Mouse (Mus musculus): Measurements from ENCODE around the gene Tcf7l1. TPM values are rescaled to one million over a fixed set of nuclear protein-coding genes. Genes with fewer than 3 reads are reported as not detected.

Tcf7l1 gene
- polyA plus RNA-seq, 2 experiments, result 3.1 TPM

- no peak for DNase-seq (ENCODE audit: low read depth in 3 of 3, low spot score in 3 of 3)
- TF ChIP-seq CTCF (IDR thresholded peaks at IDR 0.05; ENCODE audit: low read depth) (no peak), EP300 (IDR thresholded peaks at IDR 0.05; ENCODE audit: low read depth) (no peak)
- H3K9ac ChIP-seq (replicated peaks), result no peak overlapping the region
- H3K27me3 ChIP-seq (ENCODE audit: control insufficient read depth, insufficient read depth, low read length), result no peaks in the 10 kb centered on the region
- no peaks in the 10 kb centered on the region for H3K4me1 ChIP-seq (replicated peaks; ENCODE audit: control insufficient read depth in 2 of 2, insufficient read depth in 2 of 2, low read length in 1 of 2)
- no peak overlapping the region for H3K4me2 ChIP-seq (ENCODE audit: low read depth)
- WGBS (ENCODE audit: insufficient replicate concordance), result 62% methylated on average over 3 of the region's 3 CpGs
- no peak overlapping the region for H3K27ac ChIP-seq
- ATAC-seq (ENCODE audit: insufficient read depth), result no peak
- no peak overlapping the region for H3K4me3 ChIP-seq (ENCODE audit: insufficient read depth in 1 of 2, low read depth in 2 of 2, low read length in 2 of 2)
- H3K36me3 ChIP-seq (replicated peaks; ENCODE audit: control insufficient read depth, insufficient read depth, low read depth), result no peaks in the 10 kb centered on the region
- no peaks in the 10 kb centered on the region for H3K9me3 ChIP-seq (ENCODE audit: control insufficient read depth, low read length)
Observed at GRCm38 (mm10) chr6:72733375-72733774, 55.7 kb downstream of the Tcf7l1 start.

GRCm38 (mm10) chr6:72732109-72732508, 56.9 kb downstream of the Tcf7l1 start:
- Histone ChIP-seq H3K27ac (no peak overlapping the region), H3K4me3 (ENCODE audit: insufficient read depth in 1 of 2, low read depth in 2 of 2, low read length in 2 of 2) (no peak overlapping the region), H3K9ac (replicated peaks) (no peak overlapping the region), H3K27me3 (ENCODE audit: control insufficient read depth, insufficient read depth, low read length) (no peaks in the 10 kb centered on the region), H3K4me1 (replicated peaks; ENCODE audit: control insufficient read depth in 2 of 2, insufficient read depth in 2 of 2, low read length in 1 of 2) (no peaks in the 10 kb centered on the region), H3K4me2 (ENCODE audit: low read depth) (no peak overlapping the region), H3K9me3 (ENCODE audit: control insufficient read depth, low read length) (no peaks in the 10 kb centered on the region), H3K36me3 (replicated peaks; ENCODE audit: control insufficient read depth, insufficient read depth, low read depth) (no peaks in the 10 kb centered on the region)
- 58% methylated on average over 4 of the region's 4 CpGs for WGBS (ENCODE audit: insufficient replicate concordance)
- DNase-seq (ENCODE audit: low read depth in 3 of 3, low spot score in 3 of 3), result no peak
- TF ChIP-seq CTCF (IDR thresholded peaks at IDR 0.05; ENCODE audit: low read depth) (no peak), EP300 (IDR thresholded peaks at IDR 0.05; ENCODE audit: low read depth) (no peak)
- no peak for ATAC-seq (ENCODE audit: insufficient read depth)

GRCm38 (mm10) chr6:72730560-72730849, 58.5 kb downstream of the Tcf7l1 start:
- ATAC-seq (ENCODE audit: insufficient read depth) (no peak), DNase-seq (ENCODE audit: low read depth in 3 of 3, low spot score in 3 of 3) (no peak)
- no peaks in the 10 kb centered on the region for H3K36me3 ChIP-seq (replicated peaks; ENCODE audit: control insufficient read depth, insufficient read depth, low read depth)
- H3K4me3 ChIP-seq (ENCODE audit: insufficient read depth in 1 of 2, low read depth in 2 of 2, low read length in 2 of 2), result no peak overlapping the region
- H3K4me1 ChIP-seq (replicated peaks; ENCODE audit: control insufficient read depth in 2 of 2, insufficient read depth in 2 of 2, low read length in 1 of 2), result no peaks in the 10 kb centered on the region
- no peak overlapping the region for H3K4me2 ChIP-seq (ENCODE audit: low read depth)
- 59% methylated on average over 8 of the region's 8 CpGs for WGBS (ENCODE audit: insufficient replicate concordance)
- no peak overlapping the region for H3K9ac ChIP-seq (replicated peaks)
- no peaks in the 10 kb centered on the region for H3K27me3 ChIP-seq (ENCODE audit: control insufficient read depth, insufficient read depth, low read length)
- no peak overlapping the region for H3K27ac ChIP-seq
- no peaks in the 10 kb centered on the region for H3K9me3 ChIP-seq (ENCODE audit: control insufficient read depth, low read length)
- TF ChIP-seq CTCF (IDR thresholded peaks at IDR 0.05; ENCODE audit: low read depth), result no peak
- TF ChIP-seq EP300 (IDR thresholded peaks at IDR 0.05; ENCODE audit: low read depth), result no peak

DNA sequence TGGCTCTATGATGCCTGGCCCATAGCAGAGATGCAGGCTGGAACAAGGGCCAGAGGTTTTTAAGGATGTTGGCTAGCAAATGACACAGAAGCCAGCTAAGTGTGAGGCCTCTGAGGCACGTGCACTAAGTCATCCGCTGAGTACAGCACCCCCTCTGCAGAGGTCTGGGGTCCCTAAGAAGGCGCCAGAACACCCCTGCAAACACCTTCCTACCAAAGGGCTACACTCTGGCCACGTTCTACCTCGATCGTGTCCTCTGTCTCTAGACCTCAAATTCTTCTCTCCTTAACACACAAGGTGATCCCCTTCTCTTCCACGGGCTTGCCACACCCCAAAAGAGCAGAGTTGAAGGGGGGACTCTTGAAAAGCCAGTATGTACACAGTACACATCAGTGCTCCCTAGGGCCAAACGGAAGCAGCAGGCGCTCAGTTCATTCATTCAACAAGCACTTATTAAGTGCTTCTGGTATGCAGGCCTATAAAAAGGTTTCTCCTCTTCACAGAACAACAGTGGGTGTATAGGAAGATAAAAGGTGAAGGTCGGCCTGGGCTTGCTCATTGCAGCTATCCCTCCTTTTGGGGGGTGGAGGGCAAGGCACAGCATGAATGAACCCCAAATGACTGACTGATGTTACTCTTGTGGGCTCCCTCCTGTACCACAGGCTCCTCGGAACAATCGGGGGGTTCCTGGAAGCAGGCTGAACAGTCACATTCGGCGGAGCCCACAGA, 59.1 kb downstream of the Tcf7l1 start:
- H3K27ac ChIP-seq, result no peak overlapping the region
- no peak overlapping the region for H3K4me2 ChIP-seq (ENCODE audit: low read depth)
- no peak overlapping the region for H3K4me3 ChIP-seq (ENCODE audit: insufficient read depth in 1 of 2, low read depth in 2 of 2, low read length in 2 of 2)
- H3K36me3 ChIP-seq (replicated peaks; ENCODE audit: control insufficient read depth, insufficient read depth, low read depth), result no peaks in the 10 kb centered on the region
- no peak overlapping the region for H3K9ac ChIP-seq (replicated peaks)
- H3K27me3 ChIP-seq (ENCODE audit: control insufficient read depth, insufficient read depth, low read length), result no peaks in the 10 kb centered on the region
- TF ChIP-seq EP300 (IDR thresholded peaks at IDR 0.05; ENCODE audit: low read depth) (no peak), CTCF (IDR thresholded peaks at IDR 0.05; ENCODE audit: low read depth) (no peak)
- H3K4me1 ChIP-seq (replicated peaks; ENCODE audit: control insufficient read depth in 2 of 2, insufficient read depth in 2 of 2, low read length in 1 of 2), result no peaks in the 10 kb centered on the region
- ATAC-seq (ENCODE audit: insufficient read depth) (no peak), DNase-seq (ENCODE audit: low read depth in 3 of 3, low spot score in 3 of 3) (no peak)
- no peaks in the 10 kb centered on the region for H3K9me3 ChIP-seq (ENCODE audit: control insufficient read depth, low read length)
- WGBS (ENCODE audit: insufficient replicate concordance), result 66% methylated on average over 14 of the region's 14 CpGs

- Histone ChIP-seq H3K4me1 (replicated peaks; ENCODE audit: control insufficient read depth in 2 of 2, insufficient read depth in 2 of 2, low read length in 1 of 2) (no peaks in the 10 kb centered on the region), H3K27ac (no peak overlapping the region), H3K4me3 (ENCODE audit: insufficient read depth in 1 of 2, low read depth in 2 of 2, low read length in 2 of 2) (no peak overlapping the region), H3K9me3 (ENCODE audit: control insufficient read depth, low read length) (no peaks in the 10 kb centered on the region), H3K9ac (replicated peaks) (no peak overlapping the region), H3K4me2 (ENCODE audit: low read depth) (no peak overlapping the region), H3K36me3 (replicated peaks; ENCODE audit: control insufficient read depth, insufficient read depth, low read depth) (no peaks in the 10 kb centered on the region), H3K27me3 (ENCODE audit: control insufficient read depth, insufficient read depth, low read length) (no peaks in the 10 kb centered on the region)
- DNase-seq (ENCODE audit: low read depth in 3 of 3, low spot score in 3 of 3) (no peak), ATAC-seq (ENCODE audit: insufficient read depth) (no peak)
- whole genome bisulfite sequencing (ENCODE audit: insufficient replicate concordance), result 64% methylated on average over 6 of the region's 6 CpGs
- TF ChIP-seq CTCF (IDR thresholded peaks at IDR 0.05; ENCODE audit: low read depth) (no peak), EP300 (IDR thresholded peaks at IDR 0.05; ENCODE audit: low read depth) (no peak)
Observed at GRCm38 (mm10) chr6:72727826-72728225, 61.2 kb downstream of the Tcf7l1 start.
